Mouse (Mus musculus): Measurements from ENCODE around the gene Scn3a. TPM values are rescaled to one million over a fixed set of nuclear protein-coding genes. Genes with fewer than 3 reads are reported as not detected.

The Scn3a gene
- not detected in 2 replicates for polyA plus RNA-seq (2012; ENCODE audit: insufficient read depth, insufficient read length, low replicate concordance, missing spikeins)

- TF ChIP-seq CTCF (IDR thresholded peaks at IDR 0.05; ENCODE audit: insufficient read depth, low read depth, low read length) (no peak), POLR2A (IDR thresholded peaks at IDR 0.05; ENCODE audit: insufficient read depth, low read depth, low read length) (no peak)
- Histone ChIP-seq H3K4me3 (ENCODE audit: insufficient read depth, low read depth, low read length) (no peak within 1 kb of the TSS), H3K27ac (ENCODE audit: insufficient read depth, low read depth, low read length) (peak within 1 kb of the TSS; percentile 70; the same call in 1 of the 2 replicates), H3K4me1 (ENCODE audit: control insufficient read depth, insufficient read depth, low read length) (peaks cover 4% of the 10 kb centered on the region)
- 4% methylated on average over 16 of the region's 16 CpGs for WGBS
Observed at GRCm38 (mm10) chr2:65566793-65567787, at the start of gene Scn3a. Scn3a (minus strand) TSS chr2:65567627.

GRCm38 (mm10) chr2:65611887-65612286 lies 44.5 kb upstream of the Scn3a start:
- Histone ChIP-seq H3K4me3 (ENCODE audit: insufficient read depth, low read depth, low read length) (no peak overlapping the region), H3K4me1 (ENCODE audit: control insufficient read depth, insufficient read depth, low read length) (peaks cover 4% of the 10 kb centered on the region; the same call in 1 of the 2 replicates), H3K27ac (ENCODE audit: insufficient read depth, low read depth, low read length) (no peak overlapping the region)
- WGBS = 73% methylated on average over 4 of the region's 4 CpGs
- no peak for TF ChIP-seq CTCF (IDR thresholded peaks at IDR 0.05; ENCODE audit: insufficient read depth, low read depth, low read length)
- TF ChIP-seq POLR2A (IDR thresholded peaks at IDR 0.05; ENCODE audit: insufficient read depth, low read depth, low read length) = no peak

GRCm38 (mm10) chr2:65607813-65608212 lies 40.4 kb upstream of the Scn3a start:
- TF ChIP-seq POLR2A (IDR thresholded peaks at IDR 0.05; ENCODE audit: insufficient read depth, low read depth, low read length) (no peak), CTCF (IDR thresholded peaks at IDR 0.05; ENCODE audit: insufficient read depth, low read depth, low read length) (no peak)
- H3K4me3 ChIP-seq (ENCODE audit: insufficient read depth, low read depth, low read length) = no peak overlapping the region
- peaks cover 4% of the 10 kb centered on the region; the same call in 1 of the 2 replicates for H3K4me1 ChIP-seq (ENCODE audit: control insufficient read depth, insufficient read depth, low read length)
- H3K27ac ChIP-seq (ENCODE audit: insufficient read depth, low read depth, low read length) = no peak overlapping the region

- Histone ChIP-seq H3K4me1 (ENCODE audit: control insufficient read depth, insufficient read depth, low read length) (no peaks in the 10 kb centered on the region), H3K27ac (ENCODE audit: insufficient read depth, low read depth, low read length) (no peak overlapping the region), H3K4me3 (ENCODE audit: insufficient read depth, low read depth, low read length) (no peak overlapping the region)
- TF ChIP-seq POLR2A (IDR thresholded peaks at IDR 0.05; ENCODE audit: insufficient read depth, low read depth, low read length) (no peak), CTCF (IDR thresholded peaks at IDR 0.05; ENCODE audit: insufficient read depth, low read depth, low read length) (no peak)
- WGBS = 84% methylated on average over 5 of the region's 5 CpGs
Observed at GRCm38 (mm10) chr2:65587679-65588078, 20.3 kb upstream of the Scn3a start.

- 93% methylated on average over 4 of the region's 4 CpGs for WGBS
- H3K4me1 ChIP-seq (ENCODE audit: control insufficient read depth, insufficient read depth, low read length) = peaks cover 4% of the 10 kb centered on the region
- no peak overlapping the region for H3K4me3 ChIP-seq (ENCODE audit: insufficient read depth, low read depth, low read length)
- TF ChIP-seq CTCF (IDR thresholded peaks at IDR 0.05; ENCODE audit: insufficient read depth, low read depth, low read length) (no peak), POLR2A (IDR thresholded peaks at IDR 0.05; ENCODE audit: insufficient read depth, low read depth, low read length) (no peak)
- H3K27ac ChIP-seq (ENCODE audit: insufficient read depth, low read depth, low read length) = no peak overlapping the region
Observed at GRCm38 (mm10) chr2:65567925-65568324, 498 bp upstream of the Scn3a start.

- TF ChIP-seq POLR2A (IDR thresholded peaks at IDR 0.05; ENCODE audit: insufficient read depth, low read depth, low read length) (no peak), CTCF (IDR thresholded peaks at IDR 0.05; ENCODE audit: insufficient read depth, low read depth, low read length) (no peak)
- no peak overlapping the region for H3K27ac ChIP-seq (ENCODE audit: insufficient read depth, low read depth, low read length)
- H3K4me1 ChIP-seq (ENCODE audit: control insufficient read depth, insufficient read depth, low read length) = peaks cover 4% of the 10 kb centered on the region
- H3K4me3 ChIP-seq (ENCODE audit: insufficient read depth, low read depth, low read length) = peak overlapping the region; percentile 21
- WGBS = 21% methylated on average over 4 of the region's 4 CpGs
Observed at GRCm38 (mm10) chr2:65563898-65564297, 3.5 kb downstream of the Scn3a start.

DNA sequence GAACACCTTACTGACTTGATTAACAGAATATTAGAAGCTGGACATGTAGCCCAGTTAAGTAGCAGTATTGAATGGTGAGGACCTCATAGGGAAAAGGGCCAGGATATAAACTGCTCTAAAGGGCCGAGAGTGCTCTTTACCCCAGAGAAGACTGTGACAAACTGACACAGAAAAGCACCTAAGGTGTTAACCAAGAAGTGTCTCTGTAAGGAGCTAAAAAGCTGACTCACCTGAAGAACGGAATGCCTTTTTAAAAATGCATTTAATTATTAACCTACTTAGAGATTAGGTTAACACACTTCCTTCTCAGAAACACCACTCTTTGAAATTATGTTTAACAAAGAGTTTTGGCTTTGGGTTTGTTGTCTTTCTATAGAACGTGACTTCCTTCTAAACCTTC lies 9.7 kb downstream of the Scn3a start:
- 68% methylated on average over 3 of the region's 3 CpGs for WGBS
- TF ChIP-seq POLR2A (IDR thresholded peaks at IDR 0.05; ENCODE audit: insufficient read depth, low read depth, low read length) = no peak
- TF ChIP-seq CTCF (IDR thresholded peaks at IDR 0.05; ENCODE audit: insufficient read depth, low read depth, low read length) = no peak
- Histone ChIP-seq H3K4me1 (ENCODE audit: control insufficient read depth, insufficient read depth, low read length) (no peaks in the 10 kb centered on the region), H3K27ac (ENCODE audit: insufficient read depth, low read depth, low read length) (no peak overlapping the region), H3K4me3 (ENCODE audit: insufficient read depth, low read depth, low read length) (no peak overlapping the region)

- whole genome bisulfite sequencing = 61% methylated on average over 7 of the region's 7 CpGs
- Histone ChIP-seq H3K4me3 (ENCODE audit: insufficient read depth, low read depth, low read length) (no peak overlapping the region), H3K27ac (ENCODE audit: insufficient read depth, low read depth, low read length) (no peak overlapping the region), H3K4me1 (ENCODE audit: control insufficient read depth, insufficient read depth, low read length) (peaks cover 3% of the 10 kb centered on the region; the same call in 1 of the 2 replicates)
- TF ChIP-seq POLR2A (IDR thresholded peaks at IDR 0.05; ENCODE audit: insufficient read depth, low read depth, low read length) (no peak), CTCF (IDR thresholded peaks at IDR 0.05; ENCODE audit: insufficient read depth, low read depth, low read length) (no peak)
Observed at GRCm38 (mm10) chr2:65554662-65555061, 12.8 kb downstream of the Scn3a start.

- WGBS = 87% methylated on average over 3 of the region's 3 CpGs
- Histone ChIP-seq H3K4me3 (ENCODE audit: insufficient read depth, low read depth, low read length) (no peak overlapping the region), H3K27ac (ENCODE audit: insufficient read depth, low read depth, low read length) (no peak overlapping the region), H3K4me1 (ENCODE audit: control insufficient read depth, insufficient read depth, low read length) (peaks cover 3% of the 10 kb centered on the region; the same call in 1 of the 2 replicates)
- no peak for TF ChIP-seq CTCF (IDR thresholded peaks at IDR 0.05; ENCODE audit: insufficient read depth, low read depth, low read length)
- no peak for TF ChIP-seq POLR2A (IDR thresholded peaks at IDR 0.05; ENCODE audit: insufficient read depth, low read depth, low read length)
Observed at GRCm38 (mm10) chr2:65553473-65553872, 14.0 kb downstream of the Scn3a start.
